Mouse (Mus musculus) ES-CJ7 (cell line): Measurements from ENCODE around the gene Hist1h2ak.

Experiments used
- DNase-seq: peaks from one replicate; pipeline ENCODE4 v3.0.0; 2011; ENCODE audit warnings: low read depth, low spot score

Hist1h2ak gene

GRCm38 (mm10) chr13:21721757-21722372 is 31.8 kb downstream of the Hist1h2ak start, which contains the start of gene Hist1h2bm:
Gene Hist1h2bm, plus strand, starts transcription at chr13:21722044.
- DNase-seq = peak; percentile 96

GRCm38 (mm10) chr13:21721107-21721756 is 32.4 kb downstream of the Hist1h2ak start:
- DNase-seq = peak; percentile 74

- DNase-seq = peak; percentile 72
Measured at GRCm38 (mm10) chr13:21718381-21719080, 35.1 kb downstream of the Hist1h2ak start.

GRCm38 (mm10) chr13:21717397-21718357 is 36.0 kb downstream of the Hist1h2ak start, which contains the start of gene Hist1h3h:
Gene Hist1h3h, plus strand, starts transcription at chr13:21717659.
- peak; percentile 95 for DNase-seq

- DNase-seq = peak; percentile 83
Measured at GRCm38 (mm10) chr13:21716540-21717391, 36.9 kb downstream of the Hist1h2ak start.

GRCm38 (mm10) chr13:21715864-21716539 is 37.6 kb downstream of the Hist1h2ak start, which contains the start of the genes Hist1h2bl and Hist1h2ai:
Gene Hist1h2bl, minus strand, starts transcription at chr13:21716143.
Gene Hist1h2ai, plus strand, starts transcription at chr13:21716422.
- DNase-seq = peak; percentile 98

GRCm38 (mm10) chr13:21715131-21715863 is 38.3 kb downstream of the Hist1h2ak start:
- DNase-seq = peak; percentile 82

GRCm38 (mm10) chr13:21714725-21715124 is 38.9 kb downstream of the Hist1h2ak start:
- DNase-seq = peak; percentile 79

- no peak for DNase-seq
Measured at GRCm38 (mm10) chr13:21711698-21712097, 41.9 kb downstream of the Hist1h2ak start.

- DNase-seq = peak; percentile 60
Measured at GRCm38 (mm10) chr13:21710821-21711525, 42.7 kb downstream of the Hist1h2ak start.

GRCm38 (mm10) chr13:21710031-21710711 is 43.5 kb downstream of the Hist1h2ak start:
- DNase-seq = peak; percentile 87

GRCm38 (mm10) chr13:21706669-21707068 is 47.0 kb downstream of the Hist1h2ak start:
- no peak for DNase-seq
